Comparison of ENCODE assay signal across 8 mouse cellular contexts in the genomic region with DNA sequence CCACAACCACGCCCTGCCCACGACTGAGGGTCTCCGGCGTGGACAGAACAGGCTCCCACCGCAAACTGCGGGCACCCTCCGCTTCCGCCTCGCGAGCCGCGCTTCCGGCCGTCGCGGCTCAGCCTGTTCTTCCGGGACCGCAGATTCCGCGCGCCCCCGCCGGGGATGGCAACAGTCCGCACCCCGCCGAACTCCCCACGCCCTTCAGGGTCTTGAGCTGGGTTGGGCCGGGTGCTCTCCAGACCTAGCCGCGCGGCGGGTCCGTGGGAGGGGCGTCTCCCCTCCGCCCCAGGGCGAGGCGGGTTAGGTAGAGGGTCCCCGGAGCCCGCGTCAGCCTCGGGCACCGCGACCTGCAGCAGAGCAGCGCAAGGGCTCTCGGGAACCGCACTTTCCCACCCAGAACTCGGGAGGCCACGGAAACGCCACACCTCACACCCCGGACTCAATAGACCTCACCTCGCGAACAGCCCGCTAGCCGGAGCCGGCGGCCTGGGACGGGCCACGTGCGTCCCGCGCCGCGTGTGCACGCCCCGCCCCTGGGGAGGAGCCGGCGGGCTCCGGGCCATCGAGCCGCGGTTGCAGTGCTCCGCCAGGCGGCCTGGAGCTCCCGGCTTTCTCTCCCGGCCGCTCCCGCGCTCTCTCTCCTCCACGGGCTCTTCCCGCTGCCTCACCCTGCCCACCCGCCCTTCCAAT. TPM values are rescaled to one million over a fixed set of nuclear protein-coding genes. Genes with fewer than 3 reads are reported as not detected.
DNase-seq lines count a peak whose midpoint lies in the region; ATAC-seq and TF ChIP-seq lines count a peak whose summit lies in the region.

A gene (plus strand): TSS at position 377 of the 693 bp plus-strand sequence.
A gene (minus strand): TSS at position 514 of the 693 bp plus-strand sequence.

- peak within 1 kb of the TSS; percentile 96 for H3K27ac ChIP-seq in embryonic facial prominence, embryonic 10.5 days (replicated peaks)
- peak within 1 kb of the TSS; percentile 88 for H3K27ac ChIP-seq in limb, embryonic 14.5 days (replicated peaks; ENCODE audit: low read depth, low read length)
- peak within 1 kb of the TSS; percentile 87 for H3K27ac ChIP-seq in midbrain, embryonic 16.5 days (ENCODE audit: low read length)

- peak; percentile 95 for ATAC-seq in limb, embryonic 14.5 days (ENCODE audit: low FRiP score, low read depth)
- peak; percentile 95 for ATAC-seq in midbrain, embryonic 16.5 days

- peaks cover 53% of the 10 kb centered on the region for H3K36me3 ChIP-seq in embryonic facial prominence, embryonic 10.5 days (replicated peaks)
- H3K36me3 ChIP-seq in limb, embryonic 14.5 days (ENCODE audit: control insufficient read depth, insufficient read depth, low read length) = peaks cover 7% of the 10 kb centered on the region
- no peaks in the 10 kb centered on the region for H3K36me3 ChIP-seq in midbrain, embryonic 16.5 days (ENCODE audit: control insufficient read depth, insufficient read depth, low read length)

- peak within 1 kb of the TSS; percentile 93 for H3K4me2 ChIP-seq in limb, embryonic 14.5 days (replicated peaks; ENCODE audit: low read depth, low read length, severe bottlenecking)
- H3K4me2 ChIP-seq in midbrain, embryonic 16.5 days (ENCODE audit: low read length) = peak within 1 kb of the TSS; percentile 86

- no peaks in the 10 kb centered on the region for H3K9me3 ChIP-seq in embryonic facial prominence, embryonic 10.5 days
- H3K9me3 ChIP-seq in limb, embryonic 14.5 days (ENCODE audit: control insufficient read depth, low read length) = no peaks in the 10 kb centered on the region
- H3K9me3 ChIP-seq in midbrain, embryonic 16.5 days (replicated peaks; ENCODE audit: control insufficient read depth, low read length, poor library complexity, severe bottlenecking) = no peaks in the 10 kb centered on the region

- H3K4me1 ChIP-seq in embryonic facial prominence, embryonic 10.5 days = peaks cover 27% of the 10 kb centered on the region
- peaks cover 8% of the 10 kb centered on the region; the same call in 1 of the 2 replicates for H3K4me1 ChIP-seq in limb, embryonic 14.5 days (ENCODE audit: control insufficient read depth, insufficient read depth, low read length)
- H3K4me1 ChIP-seq in midbrain, embryonic 16.5 days (ENCODE audit: control insufficient read depth, insufficient read depth, low read length) = peaks cover 15% of the 10 kb centered on the region

- peak; percentile 90 for DNase-seq in 3134 (ENCODE audit: extremely low read depth, insufficient read length, low spot score)
- peak; percentile 92 for DNase-seq in adrenal gland, postnatal 14 days
- peak; percentile 88 for DNase-seq in embryonic facial prominence, embryonic 10.5 days (ENCODE audit: low spot score)
- DNase-seq in heart, adult 11 months = peak; percentile 98
- DNase-seq in kidney, adult 18-20 months = peak; percentile 87
- DNase-seq in limb, embryonic 14.5 days (ENCODE audit: low spot score) = peak; percentile 78
- DNase-seq in spleen, postnatal 10 days (ENCODE audit: low spot score in 2 of 2) = peak; percentile 79 to 86

- peak within 1 kb of the TSS; percentile 92 for H3K4me3 ChIP-seq in embryonic facial prominence, embryonic 10.5 days
- H3K4me3 ChIP-seq in limb, embryonic 14.5 days (replicated peaks; ENCODE audit: low read length) = peak within 1 kb of the TSS; percentile 70
- H3K4me3 ChIP-seq in midbrain, embryonic 16.5 days (ENCODE audit: low read depth, low read length) = peak within 1 kb of the TSS; percentile 84

- under 1% methylated on average over 81 of the region's 81 CpGs for WGBS in embryonic facial prominence, embryonic 10.5 days
- under 1% methylated on average over 64 of the region's 81 CpGs for WGBS in limb, embryonic 14.5 days
- WGBS in midbrain, embryonic 16.5 days = under 1% methylated on average over 76 of the region's 81 CpGs

- peak; percentile 39; the same call in 1 of the 2 replicates for TF ChIP-seq POLR2A in limb, embryonic 14.5 days (IDR thresholded peaks at IDR 0.05; ENCODE audit: borderline replicate concordance, extremely low read depth, insufficient read depth, insufficient read length)

- peak within 1 kb of the TSS; percentile 87 for H3K9ac ChIP-seq in limb, embryonic 14.5 days (ENCODE audit: low read depth, low read length, severe bottlenecking)
- H3K9ac ChIP-seq in midbrain, embryonic 16.5 days (ENCODE audit: low read depth, low read length) = peak within 1 kb of the TSS; percentile 85

- no peaks in the 10 kb centered on the region for H3K27me3 ChIP-seq in embryonic facial prominence, embryonic 10.5 days (replicated peaks; ENCODE audit: low read depth, poor library complexity, severe bottlenecking)
- H3K27me3 ChIP-seq in limb, embryonic 14.5 days (ENCODE audit: control insufficient read depth, insufficient read depth, low read length) = no peaks in the 10 kb centered on the region
- no peaks in the 10 kb centered on the region for H3K27me3 ChIP-seq in midbrain, embryonic 16.5 days (ENCODE audit: control insufficient read depth, insufficient read depth, low read depth, low read length)

RNA-seq across cellular contexts. Expression of the first gene that starts in this region (rescaled TPM):
- total RNA-seq in adrenal gland, postnatal 14 days (2021) = 13.6 and 18.6 TPM in 2 replicates
- 11.9 and 15.3 TPM in 2 replicates for polyA plus RNA-seq in embryonic facial prominence, embryonic 10.5 days (2016; fragmentation: Nextera tagmentation; extraction: Ambion mirVana)
- 29.2 and 36.3 TPM in 2 replicates for polyA plus RNA-seq in limb, embryonic 14.5 days (2012; rRNA removed)
- 11.0 and 11.3 TPM in 2 replicates for polyA plus RNA-seq in limb, embryonic 14.5 days (2014; fragmentation: Nextera tagmentation; extraction: Ambion mirVana)
- polyA plus RNA-seq in midbrain, embryonic 16.5 days (2015; fragmentation: Nextera tagmentation; extraction: Ambion mirVana) = 5.3 and 5.8 TPM in 2 replicates

RNA-seq across cellular contexts. Expression of the second gene that starts in this region (rescaled TPM):
- 8.9 and 9.2 TPM in 2 replicates for total RNA-seq in adrenal gland, postnatal 14 days (2021)
- polyA plus RNA-seq in embryonic facial prominence, embryonic 10.5 days (2016; fragmentation: Nextera tagmentation; extraction: Ambion mirVana) = 2.5 and 2.8 TPM in 2 replicates
- 4.9 and 5.8 TPM in 2 replicates for polyA plus RNA-seq in limb, embryonic 14.5 days (2012; rRNA removed)
- polyA plus RNA-seq in limb, embryonic 14.5 days (2014; fragmentation: Nextera tagmentation; extraction: Ambion mirVana) = 2.4 and 3.6 TPM in 2 replicates
- 2.4 and 3.4 TPM in 2 replicates for polyA plus RNA-seq in midbrain, embryonic 16.5 days (2015; fragmentation: Nextera tagmentation; extraction: Ambion mirVana)

Comparison
In these comparisons a context has a peak if more than half of its experiments do, and no peak if none do; other contexts are left out.
1. Peak in every context shown above with its lines: DNase-seq, ATAC-seq, H3K4me3 ChIP-seq and H3K27ac ChIP-seq.